Mouse (Mus musculus) leukemia stem cell, adult 10-12 weeks (primary cell): ENCODE measurements around the gene Dkkl1. TPM values are rescaled to one million over a fixed set of nuclear protein-coding genes. Genes with fewer than 3 reads are reported as not detected.

Source experiments
- polyA plus RNA-seq: library from polyadenylated mRNA; stranded (reverse); fragments of >175 nt; gene quantifications from 2 replicates; pipeline ENCODE4 v1.2.3, GENCODE M21; 2012; ENCODE audit warnings: low replicate concordance

Dkkl1 gene
- 46.7 and 92.2 TPM in 2 replicates for polyA plus RNA-seq

GRCm38 (mm10) chr7:45211851-45212251 is at the start of gene Dkkl1:
Gene Dkkl1, minus strand, starts transcription at chr7:45212147.

GRCm38 (mm10) chr7:45240633-45241388 is 28.9 kb upstream of the Dkkl1 start, which contains the start of gene Slc6a16:
Gene Slc6a16, plus strand, starts transcription at chr7:45241085.

GRCm38 (mm10) chr7:45238723-45239496 is 27.0 kb upstream of the Dkkl1 start, which contains the start of gene Cd37:
Gene Cd37, minus strand, starts transcription at chr7:45239115.

GRCm38 (mm10) chr7:45215673-45216441 is 3.9 kb upstream of the Dkkl1 start, which contains the start of gene Tead2:
Gene Tead2, plus strand, starts transcription at chr7:45215753.

GRCm38 (mm10) chr7:45204380-45205143 is 7.4 kb downstream of the Dkkl1 start, which contains the start of gene Ccdc155:
Gene Ccdc155, minus strand, starts transcription at chr7:45204892.

GRCm38 (mm10) chr7:45180896-45181477 is 31.0 kb downstream of the Dkkl1 start, which contains the start of gene Pth2:
Gene Pth2, plus strand, starts transcription at chr7:45180995.

GRCm38 (mm10) chr7:45179469-45179868 is 32.5 kb downstream of the Dkkl1 start, which contains the start of gene Gfy:
Gene Gfy, minus strand, starts transcription at chr7:45179569.

GRCm38 (mm10) chr7:45163735-45164490 is 48.0 kb downstream of the Dkkl1 start, which contains the start of gene Slc17a7:
Gene Slc17a7, plus strand, starts transcription at chr7:45163949.

Other genes with a start within 250 kb of the Dkkl1 start
- gene Cpt1c, start 237.3 kb downstream of the Dkkl1 start, polyA plus RNA-seq, result 12.5 and 13.7 TPM in 2 replicates
- 27.7 and 67.9 TPM in 2 replicates for gene Prmt1, start 225.6 kb downstream of the Dkkl1 start, polyA plus RNA-seq
- 87.3 and 130 TPM in 2 replicates for gene Irf3, start 214.5 kb downstream of the Dkkl1 start, polyA plus RNA-seq
- gene Bcl2l12, start 213.4 kb downstream of the Dkkl1 start, polyA plus RNA-seq, result 87.8 and 102 TPM in 2 replicates
- 217 and 410 TPM in 2 replicates for gene Scaf1, start 195.8 kb downstream of the Dkkl1 start, polyA plus RNA-seq
- gene Rras, start 194.2 kb downstream of the Dkkl1 start, polyA plus RNA-seq, result 5.5 and 13.5 TPM in 2 replicates
- 79.4 and 112 TPM in 2 replicates for gene Prr12, start 159.3 kb downstream of the Dkkl1 start, polyA plus RNA-seq
- gene Nosip, start 149.7 kb downstream of the Dkkl1 start, polyA plus RNA-seq, result 116 and 136 TPM in 2 replicates
- gene Prrg2, start 149.5 kb downstream of the Dkkl1 start, polyA plus RNA-seq, result 37.4 and 43.1 TPM in 2 replicates
- 46.7 and 64.8 TPM in 2 replicates for gene Rcn3, start 119.9 kb downstream of the Dkkl1 start, polyA plus RNA-seq
- gene Fcgrt, start 108.3 kb downstream of the Dkkl1 start, polyA plus RNA-seq, result 110 and 181 TPM in 2 replicates
- 30.5 and 135 TPM in 2 replicates for gene Rps11, start 87.7 kb downstream of the Dkkl1 start, polyA plus RNA-seq
- gene Rpl13a, start 83.4 kb downstream of the Dkkl1 start, polyA plus RNA-seq, result 3,721 and 5,411 TPM in 2 replicates
- gene Gm45713, start 75.9 kb downstream of the Dkkl1 start, polyA plus RNA-seq, result 0.19 and 1.7 TPM in 2 replicates
- 27.9 and 74.5 TPM in 2 replicates for gene Flt3l, start 75.7 kb downstream of the Dkkl1 start, polyA plus RNA-seq
- 30.9 and 48.1 TPM in 2 replicates for gene Pih1d1, start 57.8 kb downstream of the Dkkl1 start, polyA plus RNA-seq
- 59.4 and 89.2 TPM in 2 replicates for gene Aldh16a1, start 57.6 kb downstream of the Dkkl1 start, polyA plus RNA-seq
- gene Slc17a7, start 48.2 kb downstream of the Dkkl1 start, polyA plus RNA-seq, result 0.08 and 0.46 TPM in 2 replicates
- 0.24 and 4.6 TPM in 2 replicates for gene Gfy, start 32.6 kb downstream of the Dkkl1 start, polyA plus RNA-seq
- gene Pth2, start 31.2 kb downstream of the Dkkl1 start, polyA plus RNA-seq, result not detected in 2 replicates
- gene Ccdc155, start 7.3 kb downstream of the Dkkl1 start, polyA plus RNA-seq, result 1.1 and 1.2 TPM in 2 replicates
- gene Tead2, start 3.6 kb upstream of the Dkkl1 start, polyA plus RNA-seq, result 1.1 and 1.3 TPM in 2 replicates
- gene Cd37, start 27.0 kb upstream of the Dkkl1 start, polyA plus RNA-seq, result 162 and 431 TPM in 2 replicates
- not detected in 2 replicates for gene Slc6a16, start 28.9 kb upstream of the Dkkl1 start, polyA plus RNA-seq
- 0.11 TPM in 1 of 2 replicates, not detected in the other for gene Slc6a21, start 65.4 kb upstream of the Dkkl1 start, polyA plus RNA-seq
- gene Trpm4, start 121.6 kb upstream of the Dkkl1 start, polyA plus RNA-seq, result 1.2 and 1.4 TPM in 2 replicates
- gene Hrc, start 123.1 kb upstream of the Dkkl1 start, polyA plus RNA-seq, result not detected in 2 replicates
- gene Ppfia3, start 154.9 kb upstream of the Dkkl1 start, polyA plus RNA-seq, result 2.6 and 3.4 TPM in 2 replicates
- 0.80 TPM in 1 of 2 replicates, not detected in the other for gene Lin7b, start 158.4 kb upstream of the Dkkl1 start, polyA plus RNA-seq
- 650 and 741 TPM in 2 replicates for gene Snrnp70, start 183.6 kb upstream of the Dkkl1 start, polyA plus RNA-seq
- gene Kcna7, start 193.5 kb upstream of the Dkkl1 start, polyA plus RNA-seq, result not detected in 2 replicates
- not detected in 2 replicates for gene Ntf5, start 201.5 kb upstream of the Dkkl1 start, polyA plus RNA-seq
- not detected in 2 replicates for gene Lhb, start 208.7 kb upstream of the Dkkl1 start, polyA plus RNA-seq
- 11.4 and 11.8 TPM in 2 replicates for gene Gys1, start 222.7 kb upstream of the Dkkl1 start, polyA plus RNA-seq
- gene Ruvbl2, start 225.9 kb upstream of the Dkkl1 start, polyA plus RNA-seq, result 293 and 559 TPM in 2 replicates
- 5,681 and 8,825 TPM in 2 replicates for gene Ftl1, start 247.7 kb upstream of the Dkkl1 start, polyA plus RNA-seq